Mouse (Mus musculus) hematopoietic stem cell, adult 5-6 weeks (primary cell): ENCODE measurements at regions not wholly inside any gene's neighbourhood (a gene's known extent, or its start where the extent isn't known, plus 50 kb on each side); places are given as distances from the start of the nearest gene placed in this dataset.

ENCODE experiments used
- ATAC-seq, 2 experiments: fragments of 125-278 bp in 1 of 2; replicated peaks in 1 of 2; 2 replicates each; pipeline ENCODE4 v1.8.0; 2016 to 2017; ENCODE audit warnings: inconsistent platforms in 2 of 2, mild to moderate bottlenecking in 2 of 2, moderate number of reproducible peaks in 2 of 2, low read depth in 1 of 2, moderate TSS enrichment in 1 of 2; ENCODE audit not compliant: low FRiP score in 2 of 2, poor library complexity in 2 of 2, severe bottlenecking in 2 of 2, insufficient read depth in 1 of 2, low TSS enrichment in 1 of 2

GRCm38 (mm10) chr1:13980273-13980672 is 2112.9 kb downstream of the 4930444P10Rik start:
- ATAC-seq: peak; percentile 49 to 53

- ATAC-seq: no peak
These were observed 2114.5 kb downstream of the 4930444P10Rik start for GRCm38 (mm10) chr1:13978640-13979039.

- no peak for ATAC-seq
These were observed 2115.9 kb downstream of the 4930444P10Rik start for GRCm38 (mm10) chr1:13977207-13977606.

GRCm38 (mm10) chr1:13949241-13949640 is 2143.9 kb downstream of the 4930444P10Rik start:
- no peak for ATAC-seq

- no peak for ATAC-seq
These were observed 2151.8 kb downstream of the 4930444P10Rik start for GRCm38 (mm10) chr1:13941351-13941750.

GRCm38 (mm10) chr1:13938344-13938743 is 2154.8 kb downstream of the 4930444P10Rik start:
- ATAC-seq: no peak

GRCm38 (mm10) chr1:13935938-13936491 is 2157.1 kb downstream of the 4930444P10Rik start:
- no peak for ATAC-seq

- no peak for ATAC-seq
These were observed 2164.4 kb downstream of the 4930444P10Rik start for GRCm38 (mm10) chr1:13928679-13929078.

GRCm38 (mm10) chr1:13927964-13928363 is 2165.2 kb downstream of the 4930444P10Rik start:
- no peak for ATAC-seq

GRCm38 (mm10) chr1:13925994-13926393 is 2167.1 kb downstream of the 4930444P10Rik start:
- ATAC-seq: no peak

- peak; percentile 37 to 48; a peak in 2 of 4 replicates for ATAC-seq
These were observed 2177.9 kb downstream of the 4930444P10Rik start for GRCm38 (mm10) chr1:13915216-13915615.

GRCm38 (mm10) chr1:13879126-13879525 is 2214.0 kb downstream of the 4930444P10Rik start:
- ATAC-seq: no peak

GRCm38 (mm10) chr1:13873925-13874324 is 2219.2 kb downstream of the 4930444P10Rik start:
- ATAC-seq: no peak

- no peak for ATAC-seq
These were observed 2220.6 kb downstream of the 4930444P10Rik start for GRCm38 (mm10) chr1:13872536-13872935.

- no peak for ATAC-seq
These were observed 2222.4 kb downstream of the 4930444P10Rik start for GRCm38 (mm10) chr1:13870631-13871286.

GRCm38 (mm10) chr1:13865713-13866112 is 2227.4 kb downstream of the 4930444P10Rik start:
- ATAC-seq: no peak

GRCm38 (mm10) chr1:13863712-13864111 is 2229.4 kb downstream of the 4930444P10Rik start:
- ATAC-seq: no peak

- ATAC-seq: no peak
These were observed 2232.0 kb downstream of the 4930444P10Rik start for GRCm38 (mm10) chr1:13861070-13861511.

- no peak for ATAC-seq
These were observed 2232.7 kb downstream of the 4930444P10Rik start for GRCm38 (mm10) chr1:13860469-13860868.
